Mouse (Mus musculus): ENCODE measurements at regions not wholly inside any gene's neighbourhood (a gene's known extent, or its start where the extent isn't known, plus 50 kb on each side); places are given as distances from the start of the nearest gene placed in this dataset.

GRCm38 (mm10) chr4:97132650-97133049 lies 50.3 kb downstream of the Gm10192 start:
- intact Hi-C loops (cut with DNase I), result no loop called here

GRCm38 (mm10) chr4:97127780-97128179 lies 55.2 kb downstream of the Gm10192 start:
- intact Hi-C loops (cut with DNase I), result no loop called here

More at GRCm38 (mm10) chr4:97132650-97133049, 50.3 kb downstream of the Gm10192 start:
- no peak for DNase-seq (ENCODE audit: low spot score)

GRCm38 (mm10) chr4:97123861-97124260 lies 59.1 kb downstream of the Gm10192 start:
- DNase-seq (ENCODE audit: low spot score), result no peak
- intact Hi-C loops (cut with DNase I), result no loop called here

More at GRCm38 (mm10) chr4:97127780-97128179, 55.2 kb downstream of the Gm10192 start:
- DNase-seq (ENCODE audit: low spot score), result no peak

- intact Hi-C loops (cut with DNase I), result no loop called here
- no peak for DNase-seq (ENCODE audit: low spot score)
Observed at GRCm38 (mm10) chr4:97121952-97122351, 61.0 kb downstream of the Gm10192 start.

GRCm38 (mm10) chr4:97119459-97119858 lies 63.5 kb downstream of the Gm10192 start:
- no peak for DNase-seq (ENCODE audit: low spot score)

GRCm38 (mm10) chr4:97117016-97117415 lies 66.0 kb downstream of the Gm10192 start:
- intact Hi-C loops (cut with DNase I), result no loop called here
- DNase-seq (ENCODE audit: low spot score), result no peak

More at GRCm38 (mm10) chr4:97119459-97119858, 63.5 kb downstream of the Gm10192 start:
- intact Hi-C loops (cut with DNase I), result no loop called here

GRCm38 (mm10) chr4:97102752-97103052 lies 80.3 kb downstream of the Gm10192 start:
- intact Hi-C loops (cut with DNase I), result no loop called here
- no peak for DNase-seq (ENCODE audit: low spot score)

GRCm38 (mm10) chr4:97101911-97102751 lies 80.8 kb downstream of the Gm10192 start:
- intact Hi-C loops (cut with DNase I), result no loop called here
- DNase-seq (ENCODE audit: low spot score), result no peak

GRCm38 (mm10) chr4:97099721-97100120 lies 83.2 kb downstream of the Gm10192 start:
- DNase-seq (ENCODE audit: low spot score), result no peak
- intact Hi-C loops (cut with DNase I), result no loop called here

- intact Hi-C loops (cut with DNase I), result no loop called here
- no peak for DNase-seq (ENCODE audit: low spot score)
Observed at GRCm38 (mm10) chr4:97093576-97093975, 89.4 kb downstream of the Gm10192 start.

- intact Hi-C loops (cut with DNase I), result no loop called here
- no peak for DNase-seq (ENCODE audit: low spot score)
Observed at GRCm38 (mm10) chr4:97050735-97051134, 132.2 kb downstream of the Gm10192 start.

- intact Hi-C loops (cut with DNase I), result no loop called here
- no peak for DNase-seq (ENCODE audit: low spot score)
Observed at GRCm38 (mm10) chr4:97049045-97049674, 133.8 kb downstream of the Gm10192 start.

- intact Hi-C loops (cut with DNase I), result loop anchor here (5.0 kb wide), 2 partner anchors 709 to 1299 kb away; no protein-coding TSS in a partner anchor
- no peak for DNase-seq (ENCODE audit: low spot score)
Observed at GRCm38 (mm10) chr4:97037693-97038348, 145.1 kb downstream of the Gm10192 start.

- no peak for DNase-seq (ENCODE audit: low spot score)
- intact Hi-C loops (cut with DNase I), result no loop called here
Observed at GRCm38 (mm10) chr4:97028938-97029337, 154.0 kb downstream of the Gm10192 start.

- intact Hi-C loops (cut with DNase I), result no loop called here
- no peak for DNase-seq (ENCODE audit: low spot score)
Observed at GRCm38 (mm10) chr4:97025446-97026040, 157.4 kb downstream of the Gm10192 start.

GRCm38 (mm10) chr4:97001321-97001720 lies 181.6 kb downstream of the Gm10192 start:
- no peak for DNase-seq (ENCODE audit: low spot score)
- intact Hi-C loops (cut with DNase I), result no loop called here

- intact Hi-C loops (cut with DNase I), result no loop called here
- DNase-seq (ENCODE audit: low spot score), result no peak
Observed at GRCm38 (mm10) chr4:96980311-96980710, 195.3 kb upstream of the Gm12695 start.

- no peak for DNase-seq (ENCODE audit: low spot score)
- intact Hi-C loops (cut with DNase I), result no loop called here
Observed at GRCm38 (mm10) chr4:96979876-96980275, 194.9 kb upstream of the Gm12695 start.

- DNase-seq (ENCODE audit: low spot score), result no peak
- intact Hi-C loops (cut with DNase I), result no loop called here
Observed at GRCm38 (mm10) chr4:96974935-96975334, 189.9 kb upstream of the Gm12695 start.

- intact Hi-C loops (cut with DNase I), result no loop called here
- DNase-seq (ENCODE audit: low spot score), result no peak
Observed at GRCm38 (mm10) chr4:96973804-96974203, 188.8 kb upstream of the Gm12695 start.
